Mouse (Mus musculus): ENCODE data around the gene Stoml1.
"Not testable (repeated sequence)": the region's sequence is repeated elsewhere in the genome, so short reads cannot be mapped to it uniquely, and the experiment has no call there.

The Stoml1 gene

DNA sequence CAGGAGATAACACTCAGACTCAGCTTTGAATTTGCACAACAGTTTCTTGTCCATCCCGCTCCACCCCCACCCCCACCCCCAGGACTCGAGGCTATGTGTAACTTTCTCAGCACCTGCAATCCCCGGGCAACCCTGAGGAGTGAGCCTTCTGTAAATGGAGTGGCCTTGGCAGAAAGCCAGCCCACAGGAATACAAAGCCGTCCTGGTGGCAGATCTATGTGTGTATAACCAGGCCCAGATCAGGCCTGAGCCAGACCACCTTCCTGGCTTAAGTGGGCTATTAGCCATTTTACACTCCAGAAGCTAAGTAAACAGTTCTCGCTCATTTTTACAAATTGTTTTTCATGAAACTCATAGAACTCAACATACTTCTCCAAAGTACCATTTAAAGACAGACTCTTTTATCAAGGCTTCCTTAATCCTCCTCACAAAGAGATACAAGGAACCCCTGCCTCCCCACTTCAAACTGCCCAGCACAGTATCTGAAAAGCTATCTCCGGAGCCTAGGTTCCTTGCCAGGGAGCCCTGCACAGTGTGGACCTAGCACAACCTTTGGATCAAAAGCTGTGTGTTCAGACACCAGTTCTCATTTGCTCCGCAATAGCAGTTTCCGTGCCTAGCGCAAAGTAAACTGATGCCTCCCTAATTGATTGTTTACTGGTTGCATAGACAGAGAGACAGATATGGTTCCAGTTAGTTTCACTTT, 11.0 kb upstream of the Stoml1 start:
- DNase-seq (ENCODE audit: low spot score) = no peak

DNA sequence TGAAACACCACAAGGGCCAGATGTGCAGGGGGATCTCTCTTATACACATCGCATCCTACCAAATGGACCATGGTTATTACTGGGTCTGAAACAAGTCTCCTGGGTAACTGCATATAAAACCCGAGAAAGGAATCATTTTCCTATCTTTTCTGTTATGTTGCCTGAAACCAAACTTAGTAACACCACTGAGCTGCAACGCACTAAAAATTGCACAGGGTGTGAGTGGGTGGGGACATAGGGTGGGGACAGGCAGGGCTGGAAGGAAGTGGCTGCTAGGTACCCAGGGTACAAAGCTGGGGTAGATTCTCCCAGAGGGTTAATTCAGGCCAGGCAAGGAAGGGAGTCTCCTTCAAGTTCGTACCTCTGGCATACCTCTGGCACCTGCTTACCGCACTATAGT, 10.3 kb upstream of the Stoml1 start:
- DNase-seq (ENCODE audit: low spot score) = no peak

DNA sequence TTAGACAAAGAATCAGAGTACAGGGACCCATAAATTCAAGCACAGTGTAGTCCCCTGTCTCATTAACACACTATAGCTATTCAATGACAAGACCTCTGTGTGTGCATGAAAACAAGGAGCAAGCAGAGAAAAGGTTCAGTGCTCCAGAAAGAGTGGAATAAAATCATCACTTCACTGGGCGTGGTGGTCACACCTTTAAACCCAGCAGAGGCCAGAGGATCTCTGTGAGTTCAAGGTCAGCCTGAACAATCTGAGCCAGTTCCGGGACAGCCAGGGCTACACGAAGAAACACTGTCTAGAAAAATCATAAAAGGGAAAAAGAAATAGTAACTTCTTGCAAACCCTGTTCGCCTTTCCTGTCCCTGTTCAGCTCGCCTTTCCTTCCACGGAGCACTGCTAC, 9.3 kb upstream of the Stoml1 start:
- DNase-seq (ENCODE audit: low spot score) = no peak

DNA sequence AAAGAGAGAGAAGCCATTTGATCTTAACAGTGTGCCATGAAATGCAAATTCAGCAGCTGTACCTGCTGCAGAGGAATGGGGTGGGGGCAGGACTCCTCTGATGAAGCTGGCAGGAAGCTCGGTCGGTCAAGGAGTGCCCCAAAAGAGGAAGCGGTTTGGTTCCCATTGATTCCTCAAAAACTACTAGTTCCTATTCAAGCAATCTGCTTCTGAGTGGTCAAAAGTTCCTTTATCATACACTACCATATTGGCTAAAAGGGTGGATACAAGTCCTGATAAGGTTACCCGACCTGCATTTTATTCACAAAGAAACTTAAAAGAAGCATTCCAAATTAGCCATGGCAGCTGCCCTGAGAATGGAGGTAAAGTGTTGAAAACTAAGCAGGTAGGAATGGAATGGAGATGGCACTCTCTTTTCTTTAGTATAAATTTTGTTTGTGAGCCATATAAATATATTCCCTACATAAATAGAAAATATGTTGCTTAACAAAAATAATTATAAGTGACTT, 6.8 kb upstream of the Stoml1 start:
- DNase-seq (ENCODE audit: low spot score) = no peak

DNA sequence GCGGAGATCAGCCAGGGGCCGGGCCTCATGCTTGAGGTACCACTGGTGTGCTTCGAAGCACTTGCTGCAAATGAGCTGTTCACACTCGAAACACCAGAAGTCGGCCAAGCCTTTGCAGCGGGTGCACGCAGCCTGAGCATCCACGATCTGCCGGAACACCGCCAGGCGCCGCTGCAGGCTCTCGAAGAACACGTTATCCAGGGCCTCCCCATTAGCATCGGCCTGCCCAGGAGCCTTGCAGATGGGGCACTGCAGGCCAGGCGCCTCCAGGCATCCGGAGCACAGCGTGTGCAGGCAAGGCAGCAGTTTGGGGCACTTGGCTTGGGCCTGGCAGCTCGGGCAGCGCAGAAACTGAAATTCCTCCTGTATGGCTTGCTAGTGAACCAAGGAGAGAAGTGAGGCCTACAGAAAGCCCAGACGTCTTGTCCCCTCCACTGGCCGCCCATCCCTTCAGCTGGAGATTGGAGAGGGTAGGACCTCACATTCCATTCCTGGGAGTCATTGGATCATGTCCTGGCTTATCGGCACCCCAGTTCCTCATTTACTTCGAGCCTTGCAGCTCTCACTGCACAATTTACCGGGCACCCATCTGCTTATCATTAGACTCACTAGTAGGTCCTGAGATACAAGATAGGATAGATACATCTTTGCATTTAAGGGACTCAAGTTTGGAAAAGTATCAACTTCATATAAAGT, 5.8 kb upstream of the Stoml1 start:
- DNase-seq (ENCODE audit: low spot score) = peak; percentile 62

DNA sequence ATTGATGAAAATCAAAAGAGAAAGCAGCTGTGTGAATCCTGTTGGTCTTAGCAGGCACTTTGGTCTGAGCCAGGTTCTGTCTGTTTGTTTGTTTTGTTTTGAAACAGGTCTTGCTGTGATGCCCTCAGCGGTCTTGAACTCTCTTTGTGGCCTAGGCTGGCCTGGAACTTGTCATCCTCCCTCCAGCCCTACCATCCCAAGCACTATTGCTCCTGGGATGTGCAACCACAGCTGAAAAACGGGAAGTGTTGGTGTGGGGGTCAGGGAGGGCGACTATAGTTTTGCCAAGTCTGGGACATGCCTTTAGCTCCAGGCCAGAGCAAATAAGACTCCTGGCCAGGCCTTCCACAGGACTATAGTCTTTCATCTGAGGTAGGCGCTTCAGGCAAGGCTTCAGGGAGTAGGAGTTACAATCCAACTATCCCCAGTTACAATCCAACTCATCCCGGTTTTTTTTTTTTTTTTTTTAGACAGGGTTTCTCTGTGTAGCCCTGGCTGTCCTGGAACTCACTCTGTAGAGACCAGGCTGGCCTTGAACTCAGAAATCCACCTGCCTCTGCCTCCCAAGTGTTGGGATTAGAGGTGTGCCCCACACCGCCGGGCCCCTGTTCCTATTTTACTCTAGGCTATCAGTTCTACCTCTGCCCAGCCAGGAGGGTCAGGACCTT, 4.1 kb upstream of the Stoml1 start:
- no peak for DNase-seq (ENCODE audit: low spot score)

DNA sequence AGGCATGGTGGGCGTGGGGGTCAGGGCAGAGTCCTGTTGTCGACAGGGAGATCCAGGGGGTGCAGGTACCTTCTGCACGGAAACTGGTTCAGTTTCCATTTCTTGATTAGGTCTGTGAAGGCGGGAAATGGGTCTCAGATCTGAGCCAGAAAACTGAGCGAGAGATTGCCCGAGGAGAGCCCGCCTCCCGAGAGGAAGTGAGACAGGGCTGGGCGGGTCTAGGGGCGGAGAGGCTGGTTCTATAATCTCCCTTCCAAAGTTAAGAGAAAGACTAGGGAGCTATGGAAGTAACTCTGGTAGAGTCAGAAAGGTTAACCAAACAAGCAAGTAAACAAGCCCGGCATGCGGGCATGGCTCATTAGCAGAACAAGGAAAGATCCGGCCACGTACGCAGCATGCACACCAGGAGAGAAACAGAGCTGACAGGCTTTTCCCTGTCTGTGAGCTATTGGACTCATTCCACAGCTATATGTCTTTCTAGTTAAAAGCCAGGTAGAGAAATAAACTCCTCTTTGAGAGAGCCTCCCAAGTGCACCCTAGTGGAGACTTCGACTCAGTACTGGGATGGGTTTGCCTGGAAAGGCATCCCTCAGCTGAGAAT, 3.3 kb upstream of the Stoml1 start, which contains the start of gene Pml:
Pml (minus strand) TSS at position 195 of the 601 bp plus-strand sequence.
- DNase-seq (ENCODE audit: low spot score) = no peak

DNA sequence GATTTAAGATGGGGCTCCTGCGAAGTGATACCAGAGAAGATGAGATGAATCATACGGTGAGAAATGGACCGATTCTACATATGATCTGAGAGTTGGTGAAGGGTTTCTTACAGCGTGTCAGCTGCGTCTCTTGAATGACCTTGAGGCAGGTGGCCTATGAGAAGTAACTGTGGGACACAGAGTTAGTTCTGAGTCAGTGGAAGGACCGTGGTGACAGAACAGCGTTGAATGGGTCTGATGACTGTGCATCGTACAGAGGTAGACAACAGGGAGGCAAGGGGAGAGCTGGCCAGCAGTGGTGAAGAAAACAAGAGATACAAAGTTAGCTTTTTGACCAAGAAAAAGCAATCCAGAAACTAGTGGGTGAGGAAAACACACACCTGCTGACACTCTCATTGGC, 2.6 kb upstream of the Stoml1 start:
- no peak for DNase-seq (ENCODE audit: low spot score)

DNA sequence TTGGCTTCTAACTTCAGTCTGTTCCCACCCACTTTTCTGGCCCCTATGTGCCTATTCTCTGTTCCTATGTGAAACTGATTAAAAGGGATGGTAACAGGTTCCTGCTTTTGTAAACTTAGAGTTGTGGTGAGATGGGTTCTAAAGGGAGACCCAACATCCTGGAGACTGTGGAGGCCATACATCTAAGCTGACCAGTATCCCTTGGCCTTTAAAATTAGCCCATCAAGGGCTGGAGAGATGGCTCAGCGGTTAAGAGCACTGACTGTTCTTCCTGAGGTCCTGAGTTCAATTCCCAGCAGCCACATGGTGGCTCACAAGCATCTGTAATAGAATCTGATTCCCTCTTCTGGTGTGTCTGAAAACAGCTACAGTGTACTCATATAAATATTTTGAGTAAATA, 2.2 kb upstream of the Stoml1 start:
- DNase-seq (ENCODE audit: low spot score) = not testable (repeated sequence)

DNA sequence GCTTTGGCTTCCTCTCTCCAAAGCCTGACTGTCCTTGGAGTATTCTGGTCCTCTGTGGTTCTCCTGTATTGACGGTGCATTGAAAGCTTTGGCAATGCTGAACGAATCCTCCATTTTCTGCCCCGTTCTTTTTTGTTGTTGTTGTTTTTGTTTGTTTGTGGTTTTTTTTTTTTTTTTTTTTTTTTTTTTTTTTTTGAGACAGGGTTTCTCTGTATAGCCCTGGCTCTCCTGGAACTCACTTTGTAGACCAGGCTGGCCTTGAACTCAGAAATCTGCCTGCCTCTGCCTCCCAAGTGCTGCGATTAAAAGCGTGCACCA, 800 bp downstream of the Stoml1 start:
- DNase-seq (ENCODE audit: low spot score) = not testable (repeated sequence)

DNA sequence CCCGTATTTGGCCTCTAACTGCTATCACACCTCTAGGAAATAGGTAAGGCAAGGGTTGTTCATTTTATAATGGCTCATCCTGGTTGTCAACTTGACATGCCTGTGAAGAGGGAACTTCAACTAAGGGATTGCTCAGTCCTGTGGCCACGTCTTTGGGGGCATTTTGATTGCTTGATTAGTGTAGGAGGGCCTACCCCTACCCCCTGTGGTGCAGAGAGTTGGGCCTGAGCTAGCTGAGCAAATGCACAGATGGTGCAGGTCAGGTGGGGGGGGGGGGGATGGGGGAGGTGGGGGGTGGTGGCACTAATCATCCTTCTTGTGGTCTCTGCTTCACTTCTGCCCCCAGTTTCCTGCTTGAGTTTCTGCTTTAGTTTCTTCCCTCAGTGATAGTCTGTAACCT, 2.1 kb downstream of the Stoml1 start:
- DNase-seq (ENCODE audit: low spot score) = no peak

DNA sequence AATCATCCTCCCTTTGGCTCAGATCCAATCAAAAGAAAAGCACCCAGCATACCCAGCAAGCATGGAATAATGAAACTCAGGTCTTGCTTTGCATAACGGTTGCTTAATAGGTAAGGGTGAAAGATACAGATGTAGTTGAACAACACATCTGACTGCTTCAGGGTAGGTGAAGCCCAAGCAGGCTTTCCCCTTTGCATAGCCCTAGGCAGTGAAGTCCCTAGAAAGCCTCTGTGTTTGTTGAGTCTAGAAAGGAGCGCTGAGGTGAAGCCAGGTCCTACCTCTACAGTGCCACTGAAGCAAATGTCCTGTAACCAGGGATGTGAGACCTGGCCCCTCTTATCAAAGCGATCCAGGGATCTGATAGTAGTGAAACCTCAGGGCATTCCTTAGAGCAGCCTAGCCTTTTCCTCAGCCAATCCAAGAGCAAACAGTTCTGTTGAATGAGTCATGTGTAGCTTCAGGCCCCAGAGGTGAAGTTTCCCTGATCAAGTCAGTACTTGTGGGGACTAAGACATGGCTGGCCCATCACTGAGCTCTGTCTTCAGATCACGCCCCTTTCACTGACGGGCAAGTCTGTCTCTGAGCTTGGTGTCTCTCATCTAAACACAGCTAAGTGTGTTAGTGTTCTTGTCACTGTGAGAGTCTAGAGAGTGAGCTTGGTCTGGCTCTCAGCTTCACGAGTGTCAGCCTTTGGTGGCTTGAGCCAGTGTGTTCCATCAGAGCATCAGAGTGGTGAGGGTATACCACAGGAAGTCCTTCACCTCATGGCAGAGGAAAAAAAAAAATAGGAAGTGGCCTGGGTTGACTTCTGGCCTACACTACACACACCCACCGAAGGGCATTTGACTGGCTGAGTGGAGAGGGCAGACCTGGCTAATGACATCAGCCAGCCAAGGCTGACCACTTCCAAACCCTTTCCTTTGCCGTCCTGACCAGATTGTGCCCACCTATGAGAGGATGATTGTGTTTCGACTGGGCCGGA, 3.0 kb downstream of the Stoml1 start:
- no peak for DNase-seq (ENCODE audit: low spot score)

DNA sequence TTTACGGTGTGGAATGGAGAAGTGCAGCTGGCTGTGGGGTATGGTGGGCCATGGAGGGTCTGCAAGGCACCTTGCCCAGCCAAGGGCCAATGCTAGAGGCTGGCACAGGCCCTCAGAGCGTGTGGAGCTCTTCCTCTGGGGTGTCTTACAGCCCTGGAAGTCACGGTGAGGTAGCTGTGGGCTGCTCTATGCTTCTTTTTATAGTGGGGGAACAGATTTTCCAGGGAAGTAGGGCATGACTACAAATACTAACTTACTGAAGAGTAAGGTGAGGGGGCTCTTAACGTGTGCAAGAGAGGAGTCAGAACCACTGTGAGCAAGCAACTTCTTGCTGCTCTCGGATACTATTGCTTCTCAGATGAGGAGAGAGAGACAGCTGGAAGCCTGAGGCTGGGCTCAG, 9.5 kb downstream of the Stoml1 start:
- DNase-seq (ENCODE audit: low spot score) = no peak

DNA sequence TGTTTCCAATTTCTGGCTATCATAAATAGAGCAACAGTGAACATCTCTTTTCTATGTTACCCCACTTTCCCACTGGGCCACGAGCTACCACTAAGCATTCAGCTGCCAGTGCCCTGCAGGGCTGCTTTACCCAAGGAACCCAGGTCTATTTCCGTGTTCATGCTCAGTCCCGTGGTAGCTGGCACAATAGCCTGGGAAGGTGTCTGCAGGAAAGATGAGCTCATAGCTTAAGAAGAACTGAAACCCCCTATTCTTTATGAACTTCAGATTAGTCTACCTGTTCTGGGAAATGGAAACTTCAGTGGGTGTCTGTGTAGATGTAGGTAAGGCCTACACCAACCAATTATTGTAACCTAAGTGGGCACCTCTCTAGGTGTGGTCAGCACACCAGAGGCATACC, 12.4 kb downstream of the Stoml1 start:
- no peak for DNase-seq (ENCODE audit: low spot score)

DNA sequence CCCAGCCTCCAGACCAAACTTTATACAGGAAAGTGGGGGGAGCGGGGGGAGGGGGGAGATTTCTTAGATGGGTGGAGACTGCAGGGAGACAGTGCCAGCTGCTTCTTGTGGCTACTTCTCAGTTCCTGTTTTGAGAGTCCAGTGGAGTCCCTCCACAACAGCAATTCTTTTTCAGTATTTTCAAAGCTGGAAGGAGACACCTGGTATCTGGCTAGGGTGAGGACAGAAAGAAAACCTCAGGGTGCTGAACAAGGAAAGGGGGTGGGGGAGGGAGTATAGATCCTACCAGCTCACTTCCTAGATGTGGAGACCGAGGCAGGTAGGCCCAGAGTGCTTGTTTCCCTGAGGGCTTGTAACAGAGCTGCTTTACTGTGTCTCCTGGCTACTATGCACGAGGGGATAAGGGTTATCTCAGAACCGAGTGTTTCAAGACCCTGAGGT, 13.6 kb downstream of the Stoml1 start:
- no peak for DNase-seq (ENCODE audit: low spot score)

DNA sequence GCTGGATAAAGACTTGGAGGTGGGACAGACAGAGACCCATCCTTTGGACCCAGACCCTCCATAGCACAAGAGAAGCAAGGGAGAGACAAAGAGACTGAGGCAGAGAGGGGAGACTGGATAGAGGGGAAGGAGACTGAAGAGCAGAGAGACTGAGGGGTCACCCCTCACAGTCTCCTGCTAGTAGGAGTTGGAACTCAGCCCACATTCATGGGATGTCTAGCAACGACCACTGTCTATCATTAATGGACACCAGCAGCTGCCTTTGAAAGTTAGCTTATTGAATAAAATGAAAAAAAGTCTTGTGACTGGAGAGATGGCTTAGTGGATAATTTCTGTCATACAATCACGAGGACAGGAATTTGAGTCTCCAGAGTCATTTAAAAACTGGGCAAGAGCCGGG, 14.1 kb downstream of the Stoml1 start:
- no peak for DNase-seq (ENCODE audit: low spot score)

DNA sequence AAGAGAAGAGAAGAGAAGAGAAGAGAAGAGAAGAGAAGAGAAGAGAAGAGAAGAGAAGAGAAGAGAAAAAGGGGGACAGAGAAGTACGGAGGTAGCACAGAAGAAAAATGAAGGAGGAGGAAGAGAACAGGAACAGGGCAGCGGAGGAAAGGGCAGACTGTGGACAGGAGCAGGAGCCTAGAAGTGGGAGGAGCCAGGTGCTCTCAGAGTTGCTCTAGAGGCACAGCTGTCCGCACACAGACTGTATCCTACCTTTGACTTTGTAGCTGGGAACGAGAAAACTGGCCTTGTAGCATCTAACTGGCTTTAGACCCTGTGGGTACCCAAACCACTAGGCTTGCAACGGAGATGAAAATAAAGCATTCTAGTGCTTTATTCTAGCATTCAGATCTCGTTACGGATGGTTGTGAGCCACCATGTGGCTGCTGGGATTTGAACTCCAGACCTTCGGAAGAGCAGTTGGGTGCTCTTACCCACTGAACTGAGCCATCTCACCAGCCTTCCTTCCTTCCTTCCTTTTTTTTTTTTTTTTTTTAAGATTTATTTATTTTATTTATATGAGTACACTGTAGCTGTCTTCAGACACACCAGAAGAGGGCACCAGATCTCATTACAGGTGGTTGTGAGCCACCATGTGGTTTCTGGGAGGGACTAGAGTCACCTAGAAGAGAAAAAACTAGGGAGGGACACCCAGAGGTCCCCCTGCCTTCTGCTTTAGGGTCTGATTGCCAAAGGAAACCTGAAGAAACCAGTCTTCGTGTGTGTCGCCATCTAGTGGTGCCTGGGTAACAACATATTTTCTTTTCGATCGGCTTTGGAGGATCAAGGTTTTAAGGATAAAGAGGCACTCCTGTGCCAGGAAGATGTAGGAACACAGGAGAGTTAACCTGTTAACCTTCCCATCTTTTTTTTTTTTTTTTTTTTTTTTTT, 15.7 kb downstream of the Stoml1 start:
- no peak for DNase-seq (ENCODE audit: low spot score)

DNA sequence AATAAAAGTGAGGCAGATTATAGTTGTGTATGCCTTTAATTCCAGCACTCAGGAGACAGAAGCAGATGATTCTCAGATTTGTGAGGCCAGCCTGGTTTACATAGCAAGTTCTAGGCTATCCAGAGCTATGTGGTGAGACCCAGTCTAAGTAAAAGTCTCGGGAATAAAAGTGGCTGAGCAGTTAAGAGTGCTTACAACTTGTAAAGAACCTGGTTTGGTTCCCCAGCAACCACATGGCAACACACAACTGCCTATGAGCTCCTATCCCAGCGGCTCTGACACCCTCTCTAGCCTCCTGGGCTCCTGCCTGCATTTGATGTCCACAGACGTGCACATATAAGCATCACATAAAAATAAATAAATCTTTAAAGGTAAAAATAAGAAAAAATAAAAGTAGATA, 17.1 kb downstream of the Stoml1 start:
- DNase-seq (ENCODE audit: low spot score) = no peak

DNA sequence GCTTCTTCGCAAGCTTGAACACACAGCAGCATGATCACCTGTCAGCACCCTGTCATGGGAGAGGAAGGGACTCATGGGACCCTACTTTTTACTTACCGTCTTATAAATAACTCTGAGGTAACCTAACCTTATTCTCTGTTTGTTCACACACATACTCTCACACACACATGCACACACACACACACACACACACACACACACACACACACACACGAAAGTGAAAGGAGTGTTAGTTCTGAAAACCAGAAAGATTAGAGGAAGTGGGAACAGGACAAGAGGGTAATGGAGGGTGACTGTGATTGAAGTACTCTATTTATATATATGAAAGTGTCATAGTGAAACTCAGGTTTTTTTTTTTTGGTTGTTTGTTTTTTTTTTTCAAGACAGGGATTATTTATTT, 18.1 kb downstream of the Stoml1 start:
- DNase-seq (ENCODE audit: low spot score) = no peak

DNA sequence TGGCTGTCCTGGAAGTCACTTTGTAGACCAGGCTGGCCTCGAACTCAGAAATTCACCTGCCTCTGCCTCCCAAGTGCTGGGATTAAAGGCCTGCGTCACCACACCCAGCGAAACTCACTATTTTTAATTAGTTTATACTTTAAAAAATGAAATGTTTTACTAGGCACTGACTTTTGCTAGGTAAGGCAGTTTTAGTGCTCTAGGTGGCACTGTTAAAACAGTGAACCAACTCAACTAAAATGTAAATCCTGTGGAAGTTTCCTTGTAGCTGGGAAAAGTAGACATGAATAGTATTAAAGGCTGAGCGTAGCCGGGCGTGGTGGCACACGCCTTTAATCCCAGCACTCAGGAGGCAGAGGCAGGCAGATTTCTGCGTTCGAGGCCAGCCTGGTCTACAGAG, 18.6 kb downstream of the Stoml1 start:
- DNase-seq (ENCODE audit: low spot score) = not testable (repeated sequence)
